Mouse (Mus musculus) left cerebral cortex, postnatal 36 days (tissue): ENCODE measurements around the gene Tmc5. TPM values are rescaled to one million over a fixed set of nuclear protein-coding genes. Genes with fewer than 3 reads are reported as not detected.

Experiments
- DNase-seq, 2 experiments: peaks; one replicate each; pipeline ENCODE4 v3.0.0; 2021 to 2022; ENCODE audit warnings: low spot score in 2 of 2, mixed read lengths in 1 of 2
- intact Hi-C: fragments of 180-260 bp; cut with DNase I; formaldehyde crosslinking; loops from one replicate; pipeline ENCODE4 v1.15.1; 2025
- total RNA-seq, 2 experiments: library from RNA; stranded (reverse); gene quantifications; 2 replicates each; pipeline ENCODE4 v1.2.3; 2021

Gene Tmc5
- under 1 TPM; 0.15 to 0.50 TPM for total RNA-seq

GRCm38 (mm10) chr7:118597201-118597600, at the start of gene Tmc5:
Tmc5 (plus strand) TSS chr7:118597297.
- no peak for DNase-seq
- intact Hi-C loops, result no loop called here

GRCm38 (mm10) chr7:118547451-118547850, 49.6 kb upstream of the Tmc5 start:
- no peak for DNase-seq
- intact Hi-C loops, result no loop called here

GRCm38 (mm10) chr7:118553881-118554280, 43.2 kb upstream of the Tmc5 start:
- DNase-seq, result no peak
- intact Hi-C loops, result no loop called here

GRCm38 (mm10) chr7:118554290-118554689, 42.8 kb upstream of the Tmc5 start:
- DNase-seq, result no peak
- intact Hi-C loops, result no loop called here

GRCm38 (mm10) chr7:118569121-118569543, 28.0 kb upstream of the Tmc5 start:
- intact Hi-C loops, result no loop called here
- no peak for DNase-seq

- intact Hi-C loops, result no loop called here
- DNase-seq, result no peak
Measured at GRCm38 (mm10) chr7:118571350-118571749, 25.7 kb upstream of the Tmc5 start.

- no peak for DNase-seq
- intact Hi-C loops, result no loop called here
Measured at GRCm38 (mm10) chr7:118572039-118572438, 25.1 kb upstream of the Tmc5 start.

- intact Hi-C loops, result no loop called here
- DNase-seq, result no peak
Measured at GRCm38 (mm10) chr7:118578269-118578668, 18.8 kb upstream of the Tmc5 start.

- no peak for DNase-seq
- intact Hi-C loops, result no loop called here
Measured at GRCm38 (mm10) chr7:118579938-118580337, 17.2 kb upstream of the Tmc5 start.

GRCm38 (mm10) chr7:118583821-118584220, 13.3 kb upstream of the Tmc5 start:
- intact Hi-C loops, result no loop called here
- no peak for DNase-seq

- intact Hi-C loops, result no loop called here
- peak; percentile 81 to 88 for DNase-seq
Measured at GRCm38 (mm10) chr7:118584257-118584907, 12.7 kb upstream of the Tmc5 start, which contains the start of gene Tmc7. Tmc7 (minus strand) TSS chr7:118584736.

GRCm38 (mm10) chr7:118584926-118585325, 12.2 kb upstream of the Tmc5 start:
- intact Hi-C loops, result no loop called here
- DNase-seq, result no peak

GRCm38 (mm10) chr7:118585856-118586255, 11.2 kb upstream of the Tmc5 start:
- no peak for DNase-seq
- intact Hi-C loops, result no loop called here

GRCm38 (mm10) chr7:118590726-118591305, 6.3 kb upstream of the Tmc5 start:
- intact Hi-C loops, result no loop called here
- no peak for DNase-seq

- no peak for DNase-seq
Measured at GRCm38 (mm10) chr7:118592146-118592545, 5.0 kb upstream of the Tmc5 start.

GRCm38 (mm10) chr7:118593567-118594407, 3.3 kb upstream of the Tmc5 start:
- intact Hi-C loops, result no loop called here
- peak; percentile 54 to 65 for DNase-seq

More at GRCm38 (mm10) chr7:118592146-118592545, 5.0 kb upstream of the Tmc5 start:
- intact Hi-C loops, result no loop called here

GRCm38 (mm10) chr7:118594611-118595010, 2.5 kb upstream of the Tmc5 start:
- intact Hi-C loops, result loop anchor here (1.0 kb wide), 1 partner anchor 94 kb away; no protein-coding TSS in a partner anchor
- DNase-seq, result no peak

GRCm38 (mm10) chr7:118595228-118595627, 1.9 kb upstream of the Tmc5 start:
- intact Hi-C loops, result loop anchor here (1.0 kb wide), 1 partner anchor 93 kb away; no protein-coding TSS in a partner anchor
- peak; percentile 86 to 90 for DNase-seq

GRCm38 (mm10) chr7:118596271-118596670, 826 bp upstream of the Tmc5 start:
- intact Hi-C loops, result no loop called here

GRCm38 (mm10) chr7:118599954-118600631, 3.0 kb downstream of the Tmc5 start:
- intact Hi-C loops, result no loop called here
- DNase-seq, result no peak

More at GRCm38 (mm10) chr7:118596271-118596670, 826 bp upstream of the Tmc5 start:
- DNase-seq, result no peak
